Mouse (Mus musculus): ENCODE data around the gene Rpl35.
"Not testable (repeated sequence)": the region's sequence is repeated elsewhere in the genome, so short reads cannot be mapped to it uniquely, and the experiment has no call there.

Gene Rpl35

DNA sequence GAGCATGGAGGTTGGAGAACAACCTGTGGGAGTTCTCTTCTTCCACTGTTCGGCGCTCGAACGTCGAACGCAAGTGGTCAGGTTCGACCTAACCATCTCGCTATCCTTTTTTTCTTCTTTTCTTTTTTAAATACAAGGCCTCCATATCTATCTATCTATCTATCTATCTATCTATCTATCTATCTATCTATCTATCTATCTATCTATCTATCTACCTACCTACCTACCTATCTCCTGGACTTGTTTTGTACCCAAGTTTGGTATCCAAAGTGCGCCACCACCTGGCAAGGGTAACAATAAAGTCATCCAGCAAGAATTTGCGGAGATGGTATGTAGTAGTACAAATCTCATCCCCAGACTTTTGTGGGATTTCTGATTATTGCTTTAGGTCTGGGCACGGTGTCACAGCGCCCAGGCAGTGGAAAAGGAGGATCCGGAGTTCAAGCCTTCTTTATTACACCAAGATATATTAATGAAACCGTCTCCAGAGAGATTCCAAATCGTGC is at the start of gene Rpl35:
TSS of gene Rpl35 (minus strand) at position 51 of the 506 bp plus-strand sequence.
- no peak for DNase-seq (ENCODE audit: low spot score in 2 of 2)

DNA sequence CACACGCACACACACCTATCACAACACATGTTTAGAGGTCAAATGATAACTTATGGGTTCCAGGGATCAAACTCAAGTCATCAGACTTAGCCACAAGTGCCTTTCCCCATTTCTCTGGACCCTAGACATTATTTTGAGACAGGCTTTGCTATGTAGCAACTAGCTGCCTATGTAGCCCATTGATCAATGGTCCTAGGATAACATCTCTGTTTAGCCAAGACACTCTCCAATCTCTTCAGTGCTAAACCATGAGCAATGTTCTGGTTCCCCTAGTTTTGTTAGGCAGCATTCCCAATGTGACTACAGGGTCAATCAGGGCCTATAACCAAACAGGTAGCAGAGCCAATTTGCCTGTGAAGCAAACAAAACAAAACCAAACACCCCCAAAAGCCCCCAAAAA is 43.1 kb upstream of the Rpl35 start:
- no peak for DNase-seq (ENCODE audit: low spot score in 2 of 2)

DNA sequence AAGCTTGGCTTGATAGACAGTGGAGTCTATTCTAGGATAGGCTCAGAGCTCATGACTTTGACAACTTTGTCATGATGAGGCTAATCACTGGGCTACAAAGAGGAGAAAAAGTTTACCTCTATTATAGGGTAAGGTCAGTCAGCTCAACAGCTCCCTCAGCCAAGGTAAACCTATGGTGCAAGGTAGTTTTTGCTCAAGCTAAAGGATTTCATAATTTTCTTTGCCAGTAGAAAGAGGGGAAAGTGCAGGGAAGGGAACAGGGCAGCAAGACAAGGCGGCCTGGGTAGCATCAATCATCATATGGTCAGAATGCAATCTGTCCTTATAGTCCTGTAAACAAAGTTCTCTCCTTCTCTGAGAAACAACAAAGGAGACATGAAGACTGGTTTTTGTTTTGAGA is 34.8 kb upstream of the Rpl35 start:
- DNase-seq (ENCODE audit: low spot score in 2 of 2): no peak

DNA sequence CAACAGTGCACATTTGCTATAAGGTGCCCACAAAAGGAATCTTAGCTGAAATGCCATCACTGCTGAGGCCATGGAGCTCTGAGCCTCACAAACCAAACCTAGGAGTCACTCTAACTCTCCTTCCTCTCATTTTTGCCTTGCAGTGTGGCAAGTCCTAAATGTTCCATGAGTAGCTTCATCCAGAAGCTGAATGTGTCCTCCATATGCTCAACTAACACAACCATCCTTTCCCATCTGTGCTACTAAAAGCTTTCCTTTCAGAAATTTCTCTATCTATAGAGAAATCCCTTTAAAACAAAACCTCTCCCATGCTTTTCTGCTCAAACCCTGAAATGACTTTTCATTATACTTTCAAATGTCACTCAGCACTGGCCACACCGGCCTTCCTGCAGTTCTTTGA is 26.2 kb upstream of the Rpl35 start:
- DNase-seq (ENCODE audit: low spot score in 2 of 2): no peak

DNA sequence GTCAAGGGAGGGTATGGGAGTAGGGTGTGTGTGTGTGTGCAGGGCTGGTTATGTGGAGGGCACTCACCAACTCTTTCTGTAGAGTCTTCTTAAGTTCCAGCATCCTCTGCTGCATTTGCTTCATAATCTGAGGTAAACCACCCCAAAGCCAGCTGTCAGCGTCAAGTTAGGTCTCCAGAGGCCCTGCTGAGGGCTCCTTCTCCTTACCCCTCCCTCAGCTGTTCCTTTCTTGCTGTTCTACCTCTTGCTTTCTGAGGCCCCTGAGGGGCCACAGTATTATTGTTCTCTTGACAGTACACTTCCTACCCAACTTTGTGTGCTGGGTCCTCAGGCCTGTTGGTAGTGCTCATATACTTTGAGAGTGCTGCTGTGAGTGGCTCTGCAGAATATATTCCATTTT is 14.6 kb upstream of the Rpl35 start:
- no peak for DNase-seq (ENCODE audit: low spot score in 2 of 2)

- DNase-seq (ENCODE audit: low spot score in 2 of 2): no peak
These were observed 11.2 kb upstream of the Rpl35 start for GRCm38 (mm10) chr2:39016581-39016980.

DNA sequence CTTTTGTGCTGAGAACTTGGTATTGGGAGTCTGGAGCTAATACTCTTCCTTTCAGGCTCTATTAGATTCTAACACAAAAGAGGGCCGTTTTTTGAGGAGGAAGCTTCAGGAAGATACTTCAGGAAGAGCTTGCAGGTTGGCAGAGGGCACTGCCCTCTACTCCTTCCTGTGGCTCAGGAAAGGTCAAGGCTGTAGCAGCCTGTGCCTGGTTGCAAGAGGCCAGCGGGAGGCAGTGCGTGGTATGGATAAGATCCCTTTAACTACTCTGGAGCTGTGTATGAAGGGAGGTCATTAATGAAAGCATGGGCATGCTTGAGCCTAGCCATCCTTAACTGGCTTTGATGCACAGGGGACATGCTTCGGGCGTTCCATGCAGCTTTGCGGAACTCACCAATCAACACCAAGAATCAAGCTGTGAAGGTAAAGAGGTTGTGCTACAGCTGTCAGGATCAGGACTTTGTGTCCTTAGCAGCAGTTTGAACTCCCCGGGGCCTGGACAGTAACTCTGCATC is 7.4 kb upstream of the Rpl35 start:
- DNase-seq (ENCODE audit: low spot score in 2 of 2): no peak

DNA sequence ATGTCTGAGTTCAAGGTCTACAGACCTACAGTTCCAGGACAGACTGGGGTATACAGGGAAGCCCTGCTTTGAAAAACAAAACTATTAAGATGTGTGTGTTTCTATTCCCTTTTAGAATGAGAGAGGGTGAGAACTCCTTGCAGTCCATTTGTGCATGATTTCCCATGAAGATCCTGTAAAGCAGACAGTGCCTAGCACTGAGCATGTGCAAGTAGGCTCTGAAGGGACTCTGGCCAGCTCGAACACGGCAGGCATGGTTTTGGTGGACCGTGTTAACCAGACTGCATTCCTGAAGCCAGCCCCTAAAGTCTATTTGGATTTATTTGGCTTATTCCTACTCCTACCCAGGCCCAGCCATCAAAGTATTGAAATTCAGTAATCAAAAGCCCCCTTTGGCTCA is 6.5 kb upstream of the Rpl35 start:
- no peak for DNase-seq (ENCODE audit: low spot score in 2 of 2)

- no peak for DNase-seq (ENCODE audit: low spot score in 2 of 2)
These were observed 5.8 kb upstream of the Rpl35 start for GRCm38 (mm10) chr2:39011264-39011663.

DNA sequence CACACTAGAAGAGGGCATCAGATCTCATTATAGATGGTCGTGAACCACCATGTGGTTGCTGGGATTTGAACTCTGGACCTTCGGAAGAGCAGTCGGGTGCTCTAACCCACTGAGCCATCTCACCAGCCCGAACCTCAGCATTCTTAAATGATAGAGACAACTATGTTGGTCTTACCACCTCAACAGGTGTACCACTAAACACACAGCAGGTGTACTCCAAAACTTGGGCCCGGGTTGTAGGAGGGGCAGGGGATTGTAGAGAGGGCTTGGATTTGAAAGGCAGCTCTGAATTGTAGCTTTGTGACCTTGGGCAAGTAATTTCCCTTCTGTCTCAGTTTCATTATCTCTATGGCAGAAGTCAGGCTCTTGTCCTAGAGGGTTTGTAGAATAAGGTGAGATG is 4.7 kb upstream of the Rpl35 start:
- DNase-seq (ENCODE audit: low spot score in 2 of 2): not testable (repeated sequence)

DNA sequence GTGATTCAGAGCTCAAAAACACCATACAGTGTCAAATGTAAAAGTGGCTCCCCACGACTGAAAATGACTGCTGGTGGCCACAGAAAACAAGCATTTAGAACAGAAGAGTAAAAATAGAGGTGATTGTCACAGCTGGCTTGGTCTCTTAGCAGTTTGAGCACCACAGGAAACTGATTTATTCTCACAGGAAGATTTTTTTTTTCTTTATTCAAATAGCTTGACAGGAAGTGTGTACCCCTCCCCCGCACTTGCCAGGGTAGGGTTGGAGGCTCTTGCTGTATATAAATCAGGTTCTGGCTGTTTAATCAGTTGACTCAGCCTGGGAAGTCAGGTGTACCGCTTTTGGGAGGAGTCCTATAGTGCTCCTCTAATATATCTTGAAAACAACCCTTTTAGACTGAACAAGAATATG is 3.5 kb upstream of the Rpl35 start:
- peak in 1 of 2 experiments; percentile 63 for DNase-seq (ENCODE audit: low spot score in 2 of 2)

DNA sequence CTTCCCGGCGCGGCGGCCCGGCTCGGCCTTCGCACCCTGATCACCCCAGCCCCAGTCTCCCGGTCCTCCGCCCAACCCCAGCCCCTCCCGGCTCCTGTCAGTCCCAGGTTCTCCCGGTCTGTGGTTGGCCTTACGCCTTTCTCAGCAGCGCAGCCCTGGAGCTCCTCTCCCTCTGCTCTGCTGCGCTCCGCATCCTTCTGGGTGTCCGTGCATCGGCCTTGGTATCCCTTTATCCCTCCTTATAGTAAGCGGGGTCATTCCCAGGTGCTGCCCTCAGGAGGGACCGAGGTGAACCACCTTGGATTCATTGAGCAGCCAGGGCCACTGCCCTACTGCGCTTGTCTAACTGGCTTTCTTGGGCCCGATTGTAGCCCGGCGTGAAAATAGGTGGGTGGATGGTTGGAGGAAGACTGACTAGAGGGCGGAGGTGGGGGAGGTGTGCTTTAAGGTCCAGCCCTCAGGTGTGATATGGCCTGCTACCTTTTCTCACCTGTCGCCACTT is 3.0 kb upstream of the Rpl35 start:
- peak in 1 of 2 experiments; percentile 41 for DNase-seq (ENCODE audit: low spot score in 2 of 2)

- peak; percentile 87 to 91 for DNase-seq (ENCODE audit: low spot score in 2 of 2)
These were observed 2.4 kb upstream of the Rpl35 start for GRCm38 (mm10) chr2:39007865-39008264.

- no peak for DNase-seq (ENCODE audit: low spot score in 2 of 2)
These were observed 816 bp upstream of the Rpl35 start for GRCm38 (mm10) chr2:39006149-39006730.

GRCm38 (mm10) chr2:39004880-39005435 is 466 bp downstream of the Rpl35 start, which contains the start of gene Arpc5l:
Gene Arpc5l, plus strand, starts transcription at chr2:39005348.
- peak; percentile 85 to 88 for DNase-seq (ENCODE audit: low spot score in 2 of 2)

GRCm38 (mm10) chr2:39004372-39004771 is 1.1 kb downstream of the Rpl35 start:
- no peak for DNase-seq (ENCODE audit: low spot score in 2 of 2)

- DNase-seq (ENCODE audit: low spot score in 2 of 2): no peak
These were observed 1.9 kb downstream of the Rpl35 start for GRCm38 (mm10) chr2:39003512-39003911.

GRCm38 (mm10) chr2:39003106-39003505 is 2.3 kb downstream of the Rpl35 start:
- no peak for DNase-seq (ENCODE audit: low spot score in 2 of 2)

- no peak for DNase-seq (ENCODE audit: low spot score in 2 of 2)
These were observed 3.6 kb downstream of the Rpl35 start for GRCm38 (mm10) chr2:39001866-39002265.

DNA sequence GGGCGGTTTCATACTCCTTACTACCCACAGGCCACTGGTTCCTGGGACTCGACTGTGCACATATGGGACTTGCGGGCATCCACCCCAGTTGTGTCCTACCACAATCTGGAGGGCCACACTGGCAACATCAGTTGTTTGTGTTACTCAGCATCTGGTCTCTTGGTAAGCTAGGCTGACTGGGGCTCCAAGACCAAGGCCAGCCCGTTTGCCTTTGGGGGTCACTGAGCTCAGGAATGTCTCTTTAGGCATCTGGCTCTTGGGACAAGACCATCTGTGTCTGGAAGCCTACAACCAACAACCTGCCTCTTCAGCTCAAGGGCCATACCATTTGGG is 4.9 kb downstream of the Rpl35 start:
- DNase-seq (ENCODE audit: low spot score in 2 of 2): no peak

- no peak for DNase-seq (ENCODE audit: low spot score in 2 of 2)
These were observed 5.4 kb downstream of the Rpl35 start for GRCm38 (mm10) chr2:38999910-39000586.

DNA sequence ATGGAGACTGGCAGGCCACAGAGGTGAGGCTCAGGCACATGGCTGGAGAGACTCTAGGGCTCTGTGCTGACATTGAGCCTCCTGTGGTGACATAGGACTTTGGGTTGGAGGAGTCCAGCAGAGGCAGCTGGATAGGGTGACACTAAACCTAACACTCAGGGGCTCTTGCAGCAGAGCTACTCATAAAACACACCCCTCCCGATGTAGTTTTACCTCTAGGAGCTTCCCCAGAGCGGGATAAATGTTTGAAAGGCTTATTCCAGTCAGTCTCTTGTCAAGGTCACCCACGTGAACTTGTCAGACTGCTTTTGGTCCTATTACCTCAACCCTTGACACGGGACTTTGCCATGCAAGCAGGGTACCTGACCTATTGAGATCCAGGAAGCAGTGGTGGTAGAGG is 6.0 kb downstream of the Rpl35 start:
- DNase-seq (ENCODE audit: low spot score in 2 of 2): no peak

Data from urinary bladder, adult 18-20 months (tissue).